Mouse (Mus musculus) cerebellum, adult 2 months (tissue): Measurements from ENCODE around the gene Gtpbp2. TPM values are rescaled to one million over a fixed set of nuclear protein-coding genes. Genes with fewer than 3 reads are reported as not detected.

Experiments used
- DNase-seq, 2 experiments: peaks; one replicate each; pipeline ENCODE4 v3.0.0; 2021
- H3K27ac ChIP-seq: fragments of 200-500 bp; 2 replicates; pipeline ENCODE4 v1.5.1; 2012; ENCODE audit warnings: low read length, control low read depth, inconsistent platforms; ENCODE audit not compliant: insufficient read depth
- H3K27me3 ChIP-seq: fragments of 200-500 bp; 2 replicates; pipeline ENCODE4 v1.6.1; 2012; ENCODE audit warnings: inconsistent platforms, mild to moderate bottlenecking, low read length, moderate library complexity; ENCODE audit not compliant: control insufficient read depth, insufficient read depth
- H3K4me1 ChIP-seq: fragments of 200-500 bp; 2 replicates; pipeline ENCODE4 v1.6.1; 2011; ENCODE audit warnings: low read length; ENCODE audit not compliant: control insufficient read depth, insufficient read depth
- H3K4me3 ChIP-seq: fragments of 200-500 bp; replicated peaks from 2 replicates; pipeline ENCODE3; 2011; ENCODE audit warnings: mild to moderate bottlenecking, low read depth, low read length, control low read depth; ENCODE audit not compliant: insufficient read depth
- CTCF ChIP-seq: fragments of 200-500 bp; IDR thresholded peaks from 2 replicates; pipeline ENCODE4 v1.5.1; 2011; ENCODE audit warnings: low read depth, mild to moderate bottlenecking, control low read depth, low read length, moderate library complexity, borderline replicate concordance; ENCODE audit not compliant: insufficient read depth
- POLR2A ChIP-seq: fragments of 200-500 bp; IDR thresholded peaks from 2 replicates; pipeline ENCODE4 v1.6.1; 2011; ENCODE audit warnings: low read length, control low read depth, borderline replicate concordance; ENCODE audit not compliant: insufficient read depth
- WGBS: fragments of 180-500 bp; shearing (Covaris S2); methylation state at CpG from one replicate; pipeline ENCODE4 v1.1.7; 2018; 5-methylcytosine and 5-hydroxymethylcytosine counted together
- polyA plus RNA-seq: library from polyadenylated mRNA; depleted of rRNA; stranded (reverse); fragments of >200 nt; gene quantifications from 2 replicates; pipeline ENCODE4 v1.2.3, GENCODE M21; 2012

Gene Gtpbp2
- polyA plus RNA-seq, 1 experiment = 194 TPM

GRCm38 (mm10) chr17:46160090-46160662 lies 656 bp upstream of the Gtpbp2 start:
- TF ChIP-seq POLR2A (peak; percentile 29; the same call in 1 of the 2 replicates), CTCF (no peak)
- Histone ChIP-seq H3K27me3 (no peaks in the 10 kb centered on the region), H3K4me1 (peaks cover 10% of the 10 kb centered on the region), H3K4me3 (peak overlapping the region; percentile 73), H3K27ac (peak overlapping the region; percentile 62)
- WGBS = under 1% methylated on average over 16 of the region's 16 CpGs
- DNase-seq = peak; percentile 84 to 85

GRCm38 (mm10) chr17:46161179-46161578 lies 347 bp downstream of the Gtpbp2 start:
- peak overlapping the region; percentile 93 for H3K4me3 ChIP-seq
- H3K27ac ChIP-seq = no peak overlapping the region
- DNase-seq = no peak
- TF ChIP-seq POLR2A (no peak), CTCF (no peak)
- H3K27me3 ChIP-seq = no peaks in the 10 kb centered on the region
- peaks cover 18% of the 10 kb centered on the region for H3K4me1 ChIP-seq
- 0% methylated on average over 19 of the region's 19 CpGs for WGBS

- TF ChIP-seq CTCF = no peak
- TF ChIP-seq POLR2A = no peak
- no peak overlapping the region for H3K27ac ChIP-seq
- peaks cover 18% of the 10 kb centered on the region for H3K4me1 ChIP-seq
- DNase-seq = no peak
- WGBS = 39% methylated on average over 9 of the region's 9 CpGs
- H3K4me3 ChIP-seq = peak overlapping the region; percentile 93
- no peaks in the 10 kb centered on the region for H3K27me3 ChIP-seq
Observed at GRCm38 (mm10) chr17:46161710-46162109, 878 bp downstream of the Gtpbp2 start.

GRCm38 (mm10) chr17:46162551-46162950 lies 1.7 kb downstream of the Gtpbp2 start:
- 82% methylated on average over 7 of the region's 7 CpGs for WGBS
- peaks cover 18% of the 10 kb centered on the region for H3K4me1 ChIP-seq
- H3K4me3 ChIP-seq = no peak overlapping the region
- no peak for DNase-seq
- H3K27ac ChIP-seq = no peak overlapping the region
- H3K27me3 ChIP-seq = no peaks in the 10 kb centered on the region
- TF ChIP-seq CTCF = no peak
- no peak for TF ChIP-seq POLR2A

- H3K4me1 ChIP-seq = peaks cover 18% of the 10 kb centered on the region
- H3K27ac ChIP-seq = no peak overlapping the region
- 30% methylated on average over 9 of the region's 9 CpGs for WGBS
- H3K4me3 ChIP-seq = no peak overlapping the region
- TF ChIP-seq POLR2A (no peak), CTCF (no peak)
- peak in 1 of 2 experiments; percentile 39 for DNase-seq
- no peaks in the 10 kb centered on the region for H3K27me3 ChIP-seq
Observed at GRCm38 (mm10) chr17:46162951-46163421, 2.2 kb downstream of the Gtpbp2 start.

GRCm38 (mm10) chr17:46164301-46164700 lies 3.5 kb downstream of the Gtpbp2 start:
- no peaks in the 10 kb centered on the region for H3K27me3 ChIP-seq
- no peak overlapping the region for H3K4me3 ChIP-seq
- no peak for DNase-seq
- 95% methylated on average over 8 of the region's 8 CpGs for WGBS
- H3K4me1 ChIP-seq = peaks cover 18% of the 10 kb centered on the region
- TF ChIP-seq POLR2A (no peak), CTCF (no peak)
- H3K27ac ChIP-seq = no peak overlapping the region

GRCm38 (mm10) chr17:46164791-46165190 lies 4.0 kb downstream of the Gtpbp2 start:
- WGBS = 94% methylated on average over 10 of the region's 10 CpGs
- TF ChIP-seq CTCF = no peak
- TF ChIP-seq POLR2A = no peak
- H3K27ac ChIP-seq = no peak overlapping the region
- H3K4me3 ChIP-seq = no peak overlapping the region
- H3K27me3 ChIP-seq = no peaks in the 10 kb centered on the region
- H3K4me1 ChIP-seq = peaks cover 18% of the 10 kb centered on the region
- DNase-seq = no peak

- H3K27me3 ChIP-seq = no peaks in the 10 kb centered on the region
- WGBS = 47% methylated on average over 12 of the region's 12 CpGs
- peaks cover 18% of the 10 kb centered on the region for H3K4me1 ChIP-seq
- H3K4me3 ChIP-seq = no peak overlapping the region
- DNase-seq = no peak
- no peak overlapping the region for H3K27ac ChIP-seq
- TF ChIP-seq CTCF = no peak
- no peak for TF ChIP-seq POLR2A
Observed at GRCm38 (mm10) chr17:46165460-46165859, 4.6 kb downstream of the Gtpbp2 start.
